Mouse (Mus musculus): ENCODE measurements around the gene Zfp691.

Gene Zfp691

GRCm38 (mm10) chr4:119167663-119168062 is 6.3 kb downstream of the Zfp691 start:
- DNase-seq (ENCODE audit: low read depth), result peak; percentile 53

- no peak for DNase-seq (ENCODE audit: low read depth)
These were observed 6.9 kb downstream of the Zfp691 start for GRCm38 (mm10) chr4:119167068-119167467.

GRCm38 (mm10) chr4:119165916-119166315 is 8.1 kb downstream of the Zfp691 start:
- no peak for DNase-seq (ENCODE audit: low read depth)

- no peak for DNase-seq (ENCODE audit: low read depth)
These were observed 11.0 kb downstream of the Zfp691 start for GRCm38 (mm10) chr4:119162990-119163389.

- no peak for DNase-seq (ENCODE audit: low read depth)
These were observed 12.6 kb downstream of the Zfp691 start for GRCm38 (mm10) chr4:119161358-119161757.

- no peak for DNase-seq (ENCODE audit: low read depth)
These were observed 16.1 kb downstream of the Zfp691 start for GRCm38 (mm10) chr4:119157891-119158290.

- DNase-seq (ENCODE audit: low read depth), result no peak
These were observed 16.8 kb downstream of the Zfp691 start for GRCm38 (mm10) chr4:119157186-119157585.

GRCm38 (mm10) chr4:119148741-119149140 is 25.3 kb downstream of the Zfp691 start:
- no peak for DNase-seq (ENCODE audit: low read depth)

GRCm38 (mm10) chr4:119147347-119147746 is 26.6 kb downstream of the Zfp691 start:
- DNase-seq (ENCODE audit: low read depth), result no peak

GRCm38 (mm10) chr4:119146816-119147215 is 27.2 kb downstream of the Zfp691 start:
- peak; percentile 73 for DNase-seq (ENCODE audit: low read depth)

- no peak for DNase-seq (ENCODE audit: low read depth)
These were observed 31.6 kb downstream of the Zfp691 start for GRCm38 (mm10) chr4:119142230-119142871.

- DNase-seq (ENCODE audit: low read depth), result no peak
These were observed 32.8 kb downstream of the Zfp691 start for GRCm38 (mm10) chr4:119141191-119141590.

- DNase-seq (ENCODE audit: low read depth), result no peak
These were observed 33.9 kb downstream of the Zfp691 start for GRCm38 (mm10) chr4:119140126-119140525.

GRCm38 (mm10) chr4:119138776-119139175 is 35.2 kb downstream of the Zfp691 start:
- no peak for DNase-seq (ENCODE audit: low read depth)

- no peak for DNase-seq (ENCODE audit: low read depth)
These were observed 35.8 kb downstream of the Zfp691 start for GRCm38 (mm10) chr4:119138171-119138570.

GRCm38 (mm10) chr4:119137313-119137712 is 36.7 kb downstream of the Zfp691 start:
- no peak for DNase-seq (ENCODE audit: low read depth)

- no peak for DNase-seq (ENCODE audit: low read depth)
These were observed 40.1 kb downstream of the Zfp691 start for GRCm38 (mm10) chr4:119133860-119134259.

GRCm38 (mm10) chr4:119133306-119133705 is 40.7 kb downstream of the Zfp691 start:
- no peak for DNase-seq (ENCODE audit: low read depth)

GRCm38 (mm10) chr4:119131189-119131910 is 42.6 kb downstream of the Zfp691 start:
- DNase-seq (ENCODE audit: low read depth), result no peak

GRCm38 (mm10) chr4:119129096-119129495 is 44.9 kb downstream of the Zfp691 start:
- no peak for DNase-seq (ENCODE audit: low read depth)

- no peak for DNase-seq (ENCODE audit: low read depth)
These were observed 45.4 kb downstream of the Zfp691 start for GRCm38 (mm10) chr4:119128547-119128946.

GRCm38 (mm10) chr4:119127229-119127628 is 46.8 kb downstream of the Zfp691 start:
- no peak for DNase-seq (ENCODE audit: low read depth)

- peak; percentile 78 for DNase-seq (ENCODE audit: low read depth)
These were observed 48.3 kb downstream of the Zfp691 start for GRCm38 (mm10) chr4:119125577-119126270.
